In the genomic region with DNA sequence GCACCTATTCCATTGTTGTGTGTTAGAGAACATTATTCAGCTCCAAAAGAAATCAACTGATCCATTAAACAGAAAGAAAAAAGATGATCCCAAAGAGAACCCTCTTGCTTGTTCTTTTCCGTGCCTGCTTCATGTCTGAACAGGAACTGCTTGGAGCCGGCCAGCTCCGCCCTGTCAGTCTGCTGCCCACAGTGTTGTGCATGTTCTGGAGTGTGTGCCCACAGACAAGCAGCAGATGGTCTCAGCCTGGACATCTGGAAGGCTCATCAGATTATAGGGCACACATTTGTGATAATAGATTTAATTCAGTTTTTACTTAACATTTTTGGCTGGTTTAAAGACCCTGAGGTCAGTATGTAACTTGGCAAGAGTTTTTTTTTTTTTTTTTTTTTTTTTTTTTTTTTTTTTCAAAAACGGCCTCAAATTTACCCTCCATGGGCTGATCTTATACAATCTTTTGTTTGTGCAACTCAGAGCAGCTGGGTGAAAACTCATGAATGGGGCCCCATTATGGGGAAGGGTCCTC, we compare ENCODE assay signal across 11 mouse cellular contexts.
A peak's percentile ranks its signal among the peaks of the same experiment; 100 is the strongest.
DNase-seq lines count a peak whose midpoint lies in the region; ATAC-seq and TF ChIP-seq lines count a peak whose summit lies in the region.
"Had no signal": no experiment of that assay in that cellular context is flagged by ENCODE, and none has a peak within 500 bp of the region (broad histone marks: within the 10 kb centered on the region; RNA-seq: fewer than 3 reads in every experiment).

No protein-coding gene starts in this region.

- intact Hi-C loops in left cerebral cortex, postnatal 36 days (cut with DNase I), result no loop called here

- DNase-seq in hindbrain, embryonic 14.5 days (ENCODE audit: low spot score), result no peak
- DNase-seq in ES-E14 (ENCODE audit: low read depth, low spot score), result no peak
- DNase-seq in frontal cortex, postnatal 36 days (ENCODE audit: low spot score in 2 of 2), result peak; percentile 5 to 19
- DNase-seq in left cerebral cortex, postnatal 36 days (ENCODE audit: low spot score in 2 of 2), result peak; percentile 13 to 18
- no peak for DNase-seq in kidney, adult 8-10 months
- DNase-seq in gastrocnemius, adult 8-10 months (ENCODE audit: low spot score in 2 of 2), result no peak
- DNase-seq: cerebellum, postnatal 36 days; kidney, postnatal 36 days; thymus, postnatal 25 days had no signal

- H3K36me3 ChIP-seq in hindbrain, embryonic 14.5 days (replicated peaks; ENCODE audit: control insufficient read depth, insufficient read depth), result no peaks in the 10 kb centered on the region
- no peaks in the 10 kb centered on the region for H3K36me3 ChIP-seq in hindbrain, embryonic 13.5 days
- no peaks in the 10 kb centered on the region for H3K36me3 ChIP-seq in ES-E14 (ENCODE audit: control insufficient read depth, insufficient read depth, low read length, poor library complexity, severe bottlenecking)

- H3K4me3 ChIP-seq in hindbrain, embryonic 14.5 days (replicated peaks; ENCODE audit: low read length), result no peak overlapping the region
- no peak overlapping the region for H3K4me3 ChIP-seq in hindbrain, embryonic 13.5 days
- no peak overlapping the region for H3K4me3 ChIP-seq in ES-E14 (ENCODE audit: insufficient read depth in 1 of 2, low read depth in 1 of 2, low read length in 2 of 2, poor library complexity in 1 of 2, severe bottlenecking in 1 of 2)

- no peak overlapping the region for H3K9ac ChIP-seq in hindbrain, embryonic 14.5 days
- H3K9ac ChIP-seq in hindbrain, embryonic 13.5 days, result no peak overlapping the region
- H3K9ac ChIP-seq in ES-E14 (ENCODE audit: insufficient read depth, low read depth, low read length, poor library complexity, severe bottlenecking), result no peak overlapping the region

- 0 out of 2 replicates have a peak, but pooled peaks have one; percentile 59 for ATAC-seq in hindbrain, embryonic 14.5 days (ENCODE audit: low FRiP score)
- ATAC-seq in hindbrain, embryonic 13.5 days (ENCODE audit: low FRiP score), result no peak

- H3K4me1 ChIP-seq in hindbrain, embryonic 14.5 days (replicated peaks; ENCODE audit: control insufficient read depth, insufficient read depth, low read length), result no peaks in the 10 kb centered on the region
- H3K4me1 ChIP-seq in hindbrain, embryonic 13.5 days (replicated peaks), result no peaks in the 10 kb centered on the region
- H3K4me1 ChIP-seq in ES-E14 (ENCODE audit: control insufficient read depth in 2 of 2, insufficient read depth in 2 of 2, low read length in 2 of 2, poor library complexity in 1 of 2), result no peaks in the 10 kb centered on the region

- H3K9me3 ChIP-seq in hindbrain, embryonic 14.5 days (ENCODE audit: control insufficient read depth, low read length), result no peaks in the 10 kb centered on the region
- no peaks in the 10 kb centered on the region for H3K9me3 ChIP-seq in hindbrain, embryonic 13.5 days
- no peaks in the 10 kb centered on the region for H3K9me3 ChIP-seq in ES-E14 (ENCODE audit: control insufficient read depth, insufficient read depth, low read depth, low read length)

- H3K27ac ChIP-seq in hindbrain, embryonic 14.5 days, result no peak overlapping the region
- H3K27ac ChIP-seq in hindbrain, embryonic 13.5 days, result no peak overlapping the region
- no peak overlapping the region for H3K27ac ChIP-seq in ES-E14 (ENCODE audit: insufficient read depth, low read depth, low read length, poor library complexity, severe bottlenecking)

- in situ Hi-C loops in ES-E14 (cut with MboI; ENCODE audit: low sequenced_read_pairs in 2 of 2, unreplicated experiment in 2 of 2), result no loop called here

- 46% methylated on average over 4 of the region's 4 CpGs for WGBS in hindbrain, embryonic 14.5 days
- WGBS in hindbrain, embryonic 13.5 days, result 48% methylated on average over 4 of the region's 4 CpGs

- no peaks in the 10 kb centered on the region for H3K27me3 ChIP-seq in hindbrain, embryonic 14.5 days (ENCODE audit: control insufficient read depth, insufficient read depth, low read length)
- peaks cover 4% of the 10 kb centered on the region; the same call in 1 of the 2 replicates for H3K27me3 ChIP-seq in hindbrain, embryonic 13.5 days

- no peak overlapping the region for H3K4me2 ChIP-seq in hindbrain, embryonic 14.5 days (replicated peaks)
- no peak overlapping the region for H3K4me2 ChIP-seq in hindbrain, embryonic 13.5 days
- H3K4me2 ChIP-seq: liver, embryonic 11.5 days had no signal

TF ChIP-seq in ES-E14, 5 proteins besides CTCF, POLR2A, EP300 and RAD21:
- TF ChIP-seq CHD2 (IDR thresholded peaks at IDR 0.05; ENCODE audit: low read depth, low read length), result no peak
- TF ChIP-seq ZC3H11A (IDR thresholded peaks at IDR 0.05; ENCODE audit: borderline replicate concordance, low read depth, low read length), result no peak
- TF ChIP-seq MAFK (IDR thresholded peaks at IDR 0.05; ENCODE audit: insufficient read depth, low read depth, low read length), result no peak
- no peak for TF ChIP-seq HCFC1 (IDR thresholded peaks at IDR 0.05; ENCODE audit: borderline replicate concordance, insufficient read depth, low read length)
- TF ChIP-seq ZNF384 (IDR thresholded peaks at IDR 0.05; ENCODE audit: low read depth, low read length), result peak; percentile 54; the same call in 1 of the 2 replicates

Comparison
In these comparisons a context has a peak if more than half of its experiments do, and no peak if none do; other contexts are left out.
1. DNase-seq: peak in frontal cortex, postnatal 36 days (2 of 2) and left cerebral cortex, postnatal 36 days (2 of 2); none in hindbrain, embryonic 14.5 days (single experiment), ES-E14 (single experiment), kidney, adult 8-10 months (0 of 2) and gastrocnemius, adult 8-10 months (0 of 2).